Mouse (Mus musculus) liver, embryonic 16.5 days (tissue): Measurements from ENCODE around the gene A730071L15Rik. TPM values are rescaled to one million over a fixed set of nuclear protein-coding genes. Genes with fewer than 3 reads are reported as not detected.

ENCODE experiments used
- ATAC-seq: fragments of 200-750 bp; cut with Nextera tagmentation; 2 replicates; pipeline ENCODE4 v1.8.0; 2017; ENCODE audit warnings: low read depth, mild to moderate bottlenecking, moderate number of reproducible peaks, moderate library complexity
- H3K27ac ChIP-seq: fragments of 300-500 bp; sonication (generic); 2 replicates; pipeline ENCODE4 v1.5.1; 2014; ENCODE audit warnings: mild to moderate bottlenecking, low read length
- H3K27me3 ChIP-seq: fragments of 300-500 bp; sonication (generic); 2 replicates; pipeline ENCODE4 v1.6.1; 2014; ENCODE audit warnings: low read depth, low read length, mixed read lengths; ENCODE audit not compliant: control insufficient read depth, insufficient read depth
- H3K36me3 ChIP-seq: fragments of 300-500 bp; sonication (generic); 2 replicates; pipeline ENCODE4 v1.6.1; 2014; ENCODE audit warnings: mild to moderate bottlenecking; ENCODE audit not compliant: control insufficient read depth, insufficient read depth
- H3K4me1 ChIP-seq: fragments of 300-500 bp; sonication (generic); 2 replicates; pipeline ENCODE4 v1.6.1; 2014; ENCODE audit warnings: low read depth, low read length, mixed read lengths; ENCODE audit not compliant: control insufficient read depth
- H3K4me2 ChIP-seq: fragments of 300-500 bp; sonication (generic); 2 replicates; pipeline ENCODE4 v1.6.1; 2014; ENCODE audit warnings: low read depth, low read length, mixed read lengths
- H3K4me3 ChIP-seq: fragments of 300-500 bp; sonication (generic); 2 replicates; pipeline ENCODE4 v1.5.1; 2014; ENCODE audit warnings: low read depth, mild to moderate bottlenecking, low read length
- H3K9ac ChIP-seq: fragments of 300-500 bp; sonication (generic); 2 replicates; pipeline ENCODE4 v1.6.1; 2014; ENCODE audit warnings: low read depth, low read length
- H3K9me3 ChIP-seq: fragments of 300-500 bp; sonication (generic); replicated peaks from 2 replicates; pipeline ENCODE4 v1.6.1; 2016; ENCODE audit warnings: low read length; ENCODE audit not compliant: control insufficient read depth
- WGBS: fragments of 180-500 bp; shearing (Covaris S2); extraction: QIAGEN DNeasy Blood & Tissue Kit; methylation state at CpG from one replicate; pipeline ENCODE4 v1.1.7; 2014; ENCODE audit not compliant: insufficient replicate concordance; 5-methylcytosine and 5-hydroxymethylcytosine counted together
- polyA plus RNA-seq: library from polyadenylated mRNA; unstranded; fragments of >200 nt; fragmentation: Nextera tagmentation; extraction: Ambion mirVana; gene quantifications from 2 replicates; pipeline ENCODE4 v1.2.1, GENCODE M21; 2015

The A730071L15Rik gene
- polyA plus RNA-seq, 1 experiment from 2014 or later, result 0.07 TPM

DNA sequence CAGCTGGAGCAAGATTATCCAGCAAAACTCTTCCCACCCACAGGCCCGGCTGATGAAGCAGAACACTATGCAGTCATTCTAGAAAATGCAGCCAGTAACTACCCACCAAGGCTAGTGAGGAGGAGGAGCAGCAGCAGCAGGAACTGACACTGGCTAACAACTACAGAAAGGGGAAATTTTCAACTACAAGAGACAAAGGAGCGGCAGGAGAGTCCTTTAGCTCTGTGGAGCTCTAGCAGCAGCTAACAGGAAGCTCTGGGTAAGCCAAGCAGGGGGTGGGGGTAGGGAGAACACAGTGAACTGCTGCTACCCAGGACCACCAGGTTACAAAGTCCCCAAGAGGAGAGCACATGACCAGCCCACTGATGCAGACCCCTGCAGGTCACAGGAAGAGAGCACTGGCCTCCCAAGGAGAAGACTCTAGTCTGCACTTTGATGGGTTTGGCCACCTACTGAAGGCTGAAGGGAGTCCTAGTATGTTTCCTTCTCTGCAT is 21.1 kb upstream of the A730071L15Rik start:
- no peak overlapping the region for H3K9ac ChIP-seq
- no peak overlapping the region for H3K4me2 ChIP-seq

DNA sequence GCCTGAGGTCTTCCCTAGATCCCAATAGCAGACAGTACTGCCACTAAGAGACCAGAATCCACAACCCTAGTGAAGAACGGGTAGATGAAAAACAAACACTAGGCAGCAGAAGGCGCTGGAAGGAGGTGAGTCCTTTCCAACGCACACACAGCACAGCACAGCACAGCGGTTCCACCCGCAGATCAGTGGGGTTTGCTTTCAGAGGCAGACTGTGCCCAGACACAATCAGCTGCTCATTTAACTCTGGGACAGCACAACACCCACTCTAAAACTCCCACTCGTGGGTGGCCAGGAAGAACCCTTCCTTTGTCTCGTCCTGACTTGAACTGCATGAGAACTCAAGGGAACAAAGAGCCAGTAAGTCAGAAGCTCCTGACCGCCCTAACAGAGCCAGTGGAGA is 20.6 kb upstream of the A730071L15Rik start:
- Histone ChIP-seq H3K36me3 (no peaks in the 10 kb centered on the region), H3K27ac (peak overlapping the region; percentile 19; the same call in 1 of the 2 replicates), H3K9ac (no peak overlapping the region), H3K9me3 (no peaks in the 10 kb centered on the region), H3K4me3 (no peak overlapping the region), H3K4me1 (peaks cover 16% of the 10 kb centered on the region), H3K4me2 (no peak overlapping the region), H3K27me3 (no peaks in the 10 kb centered on the region)
- WGBS, result 19% methylated on average over 8 of the region's 8 CpGs
- ATAC-seq, result no peak

More for the DNA sequence above, 21.1 kb upstream of the A730071L15Rik start:
- WGBS, result 21% methylated on average over 2 of the region's 2 CpGs
- Histone ChIP-seq H3K4me1 (peaks cover 12% of the 10 kb centered on the region), H3K4me3 (no peak overlapping the region), H3K27ac (peak overlapping the region; percentile 19; the same call in 1 of the 2 replicates), H3K27me3 (no peaks in the 10 kb centered on the region), H3K36me3 (no peaks in the 10 kb centered on the region), H3K9me3 (no peaks in the 10 kb centered on the region)
- ATAC-seq, result no peak

DNA sequence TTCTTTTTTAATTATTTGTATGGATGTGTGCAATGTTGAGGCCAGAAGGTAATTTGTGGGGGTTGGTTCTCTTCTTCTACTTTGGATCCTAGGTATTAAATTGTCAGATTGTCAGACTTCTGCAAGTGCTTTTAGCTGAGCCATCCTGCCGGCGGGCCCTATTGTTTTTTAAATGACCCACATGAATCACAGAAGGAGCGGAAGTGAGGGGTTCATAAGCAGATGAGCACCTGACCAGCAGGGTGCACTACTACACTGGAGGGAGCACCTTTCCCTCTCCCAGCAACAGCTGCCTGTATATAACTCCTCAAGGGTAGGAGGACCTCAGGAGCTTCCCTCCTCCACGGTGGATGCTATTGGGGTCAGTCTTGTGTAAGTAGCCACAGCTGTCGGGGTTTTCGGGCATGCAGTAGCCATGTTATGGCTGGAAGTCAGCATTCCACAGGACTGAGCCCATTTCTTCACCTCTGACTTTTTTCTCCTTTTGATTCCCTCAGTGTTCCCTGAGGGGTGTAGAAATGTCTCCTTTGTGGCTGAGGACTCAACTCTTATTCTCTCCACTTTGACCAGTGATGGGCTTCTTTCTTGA is 18.9 kb upstream of the A730071L15Rik start:
- Histone ChIP-seq H3K9ac (no peak overlapping the region), H3K9me3 (no peaks in the 10 kb centered on the region), H3K27me3 (no peaks in the 10 kb centered on the region), H3K27ac (no peak overlapping the region), H3K4me1 (peaks cover 15% of the 10 kb centered on the region), H3K4me3 (no peak overlapping the region), H3K4me2 (no peak overlapping the region), H3K36me3 (no peaks in the 10 kb centered on the region)
- 59% methylated on average over 6 of the region's 6 CpGs for WGBS
- no peak for ATAC-seq

DNA sequence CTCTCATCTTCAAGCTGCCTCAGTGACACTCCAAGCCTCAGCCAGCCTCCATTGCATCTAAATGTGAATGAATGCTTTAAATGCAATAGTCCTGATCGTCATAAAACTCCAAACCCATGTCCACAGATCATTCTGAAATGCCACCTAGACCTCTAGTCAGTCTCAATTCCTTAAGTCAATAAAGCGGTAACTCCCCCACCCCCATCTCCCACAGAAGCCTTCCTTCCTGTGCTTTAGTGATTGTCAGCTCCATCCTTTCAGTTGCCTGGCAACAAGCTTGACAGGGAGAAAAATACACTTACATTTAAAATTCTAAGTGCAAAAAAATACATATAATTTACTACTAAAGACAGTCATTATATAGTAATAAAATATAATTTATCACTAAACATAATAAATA is 16.6 kb upstream of the A730071L15Rik start:
- H3K4me3 ChIP-seq, result no peak overlapping the region
- 63% methylated on average over 2 of the region's 2 CpGs for WGBS
- no peaks in the 10 kb centered on the region for H3K27me3 ChIP-seq
- H3K9ac ChIP-seq, result no peak overlapping the region
- peaks cover 15% of the 10 kb centered on the region for H3K4me1 ChIP-seq
- H3K27ac ChIP-seq, result no peak overlapping the region
- no peak overlapping the region for H3K4me2 ChIP-seq
- H3K9me3 ChIP-seq, result no peaks in the 10 kb centered on the region
- no peak for ATAC-seq
- no peaks in the 10 kb centered on the region for H3K36me3 ChIP-seq

DNA sequence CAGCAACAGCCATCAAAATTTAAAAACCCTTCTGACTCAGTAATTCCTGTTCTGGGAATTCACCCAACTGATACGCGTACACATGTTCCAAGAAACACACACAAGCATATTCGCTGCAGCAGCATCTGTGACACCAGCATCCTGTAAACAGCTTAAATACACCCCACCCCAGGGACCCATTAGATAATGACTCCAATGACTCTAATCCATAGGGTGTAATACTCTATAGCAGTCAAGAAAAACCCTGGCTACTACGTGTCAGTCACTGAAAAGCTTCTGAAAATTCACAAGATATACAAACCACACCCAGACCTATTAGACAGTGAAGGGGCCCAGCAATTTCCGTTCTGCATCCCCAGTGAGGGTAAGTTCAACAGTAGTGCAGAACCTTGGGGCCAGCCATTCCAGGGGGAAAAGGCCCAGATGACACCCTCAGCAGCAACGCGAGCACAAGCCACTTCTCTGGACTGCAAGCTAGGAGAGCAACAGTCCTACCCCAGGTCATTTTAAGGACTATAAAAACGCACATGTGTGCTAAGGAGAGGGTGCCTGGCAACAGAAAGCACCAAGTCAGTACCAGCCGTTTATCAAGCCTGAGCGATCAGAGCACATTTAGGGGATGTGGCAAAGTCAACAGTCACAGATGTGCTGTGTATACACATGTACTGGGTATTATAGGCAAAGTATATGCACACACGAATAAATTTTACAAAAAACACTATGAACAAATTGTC is 15.5 kb upstream of the A730071L15Rik start:
- H3K4me1 ChIP-seq, result peaks cover 10% of the 10 kb centered on the region
- no peaks in the 10 kb centered on the region for H3K9me3 ChIP-seq
- no peaks in the 10 kb centered on the region for H3K27me3 ChIP-seq
- 24% methylated on average over 11 of the region's 11 CpGs for WGBS
- peak overlapping the region; percentile 7 for H3K4me2 ChIP-seq
- no peak overlapping the region for H3K27ac ChIP-seq
- no peak overlapping the region for H3K4me3 ChIP-seq
- no peak overlapping the region for H3K9ac ChIP-seq
- ATAC-seq, result peak; percentile 70
- H3K36me3 ChIP-seq, result no peaks in the 10 kb centered on the region

DNA sequence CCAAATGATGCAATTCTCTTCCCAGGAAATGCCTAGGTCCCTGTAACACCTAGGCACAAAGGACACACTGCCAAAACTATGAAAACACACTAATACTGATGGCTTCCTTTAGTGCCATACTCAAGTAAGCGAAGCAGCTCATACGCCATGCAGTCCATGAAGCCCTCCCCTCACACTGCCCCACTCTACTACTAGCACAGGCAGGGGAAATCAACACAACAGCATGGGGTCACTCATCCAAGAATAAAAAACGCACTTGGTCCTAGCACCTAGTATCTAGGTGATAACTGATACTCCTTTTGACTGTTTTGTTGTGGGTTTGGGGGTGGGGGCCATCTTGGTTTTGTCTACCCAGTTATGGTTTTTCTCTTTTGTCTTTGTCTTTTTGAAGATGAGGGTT is 12.4 kb upstream of the A730071L15Rik start:
- H3K36me3 ChIP-seq, result no peaks in the 10 kb centered on the region
- ATAC-seq, result no peak
- no peak overlapping the region for H3K9ac ChIP-seq
- H3K27me3 ChIP-seq, result no peaks in the 10 kb centered on the region
- H3K9me3 ChIP-seq, result no peaks in the 10 kb centered on the region
- no peak overlapping the region for H3K4me2 ChIP-seq
- peaks cover 9% of the 10 kb centered on the region for H3K4me1 ChIP-seq
- H3K27ac ChIP-seq, result no peak overlapping the region
- no peak overlapping the region for H3K4me3 ChIP-seq
- 81% methylated on average over 3 of the region's 3 CpGs for WGBS

DNA sequence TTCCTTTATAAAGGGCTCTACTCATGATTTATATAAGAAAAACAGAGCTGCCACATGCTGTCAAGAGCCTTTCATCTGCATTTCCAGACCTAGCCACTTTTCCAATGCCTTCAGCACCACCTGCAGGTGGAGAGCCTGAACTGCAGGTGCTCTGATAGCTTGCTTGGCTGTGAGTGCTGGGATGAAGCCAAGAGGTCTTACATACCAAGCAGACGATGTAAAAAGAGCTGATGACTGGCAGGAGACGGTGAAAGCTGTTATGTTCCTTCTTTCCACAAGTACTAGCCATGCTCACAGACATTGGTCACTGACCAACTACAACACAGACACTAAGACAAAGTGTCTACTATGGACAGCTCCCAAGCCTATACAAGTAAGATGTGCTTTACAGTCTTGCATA is 12.0 kb upstream of the A730071L15Rik start:
- Histone ChIP-seq H3K36me3 (no peaks in the 10 kb centered on the region; the same call in 1 of the 2 replicates), H3K4me2 (no peak overlapping the region), H3K27ac (no peak overlapping the region), H3K4me3 (no peak overlapping the region), H3K4me1 (peaks cover 9% of the 10 kb centered on the region), H3K9ac (no peak overlapping the region), H3K27me3 (no peaks in the 10 kb centered on the region), H3K9me3 (no peaks in the 10 kb centered on the region)
- 13% methylated on average over 2 of the region's 2 CpGs for WGBS
- no peak for ATAC-seq

DNA sequence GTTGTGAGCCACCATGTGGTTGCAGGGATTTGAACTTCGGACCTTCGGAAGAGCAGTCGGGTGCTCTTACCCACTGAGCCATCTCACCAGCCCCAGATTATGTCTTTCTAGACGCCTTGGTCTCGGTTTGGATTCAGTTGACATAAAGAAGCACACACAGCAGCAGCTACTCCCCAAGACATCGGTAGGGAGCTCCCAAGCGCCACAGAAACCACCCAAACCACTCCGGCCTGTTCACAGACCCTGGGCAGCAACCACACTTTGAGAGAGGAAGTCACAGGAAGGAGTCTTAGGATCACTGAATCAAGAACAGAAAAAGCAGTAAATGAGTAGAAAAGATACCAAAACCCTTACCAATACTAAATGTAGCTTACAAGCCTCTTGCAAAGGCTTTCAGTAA is 3.0 kb upstream of the A730071L15Rik start:
- 57% methylated on average over 8 of the region's 8 CpGs for WGBS
- H3K9me3 ChIP-seq, result no peaks in the 10 kb centered on the region

DNA sequence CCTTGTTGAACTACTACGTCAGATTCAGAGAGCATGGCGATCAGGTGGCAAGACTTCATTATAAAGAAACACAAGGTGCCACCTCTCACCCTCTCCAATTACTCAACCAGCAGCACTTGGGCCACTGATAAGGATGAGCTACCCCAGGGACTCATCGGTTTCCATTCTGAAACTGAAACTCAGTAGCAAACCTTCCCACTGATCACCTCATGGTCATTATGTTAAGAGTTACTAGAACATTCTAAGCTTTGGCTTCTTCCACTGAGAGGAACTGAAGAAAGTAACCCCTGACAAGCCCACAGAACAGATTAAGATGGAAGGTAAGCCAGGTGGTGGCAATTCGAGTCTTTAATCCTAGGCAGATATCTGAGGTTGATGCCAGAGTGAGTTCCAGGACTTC is 1.4 kb upstream of the A730071L15Rik start:
- no peak overlapping the region for H3K27ac ChIP-seq
- H3K9ac ChIP-seq, result 0 out of 2 replicates have a peak overlapping the region, but pooled peaks have one; percentile 4
- no peaks in the 10 kb centered on the region for H3K36me3 ChIP-seq
- H3K27me3 ChIP-seq, result no peaks in the 10 kb centered on the region
- H3K4me1 ChIP-seq, result peaks cover 15% of the 10 kb centered on the region
- no peak for ATAC-seq
- peak overlapping the region; percentile 93 for H3K4me2 ChIP-seq
- no peaks in the 10 kb centered on the region for H3K9me3 ChIP-seq
- peak overlapping the region; percentile 99 for H3K4me3 ChIP-seq
- WGBS, result 54% methylated on average over 4 of the region's 4 CpGs

More for the DNA sequence above, 3.0 kb upstream of the A730071L15Rik start:
- H3K27ac ChIP-seq, result no peak overlapping the region
- H3K4me3 ChIP-seq, result no peak overlapping the region
- no peaks in the 10 kb centered on the region for H3K27me3 ChIP-seq
- peaks cover 3% of the 10 kb centered on the region; the same call in 1 of the 2 replicates for H3K36me3 ChIP-seq
- H3K4me1 ChIP-seq, result peaks cover 15% of the 10 kb centered on the region
- ATAC-seq, result no peak
- H3K4me2 ChIP-seq, result no peak overlapping the region
- H3K9ac ChIP-seq, result no peak overlapping the region
